Mouse (Mus musculus) 3134 (cell line): ENCODE measurements around the gene Card11.

ENCODE experiments used
- DNase-seq: peaks from one replicate; pipeline ENCODE4 v3.0.0-alpha.2; 2011; ENCODE audit warnings: low spot score; ENCODE audit not compliant: insufficient read length; ENCODE audit errors: extremely low read depth

Card11 gene

DNA sequence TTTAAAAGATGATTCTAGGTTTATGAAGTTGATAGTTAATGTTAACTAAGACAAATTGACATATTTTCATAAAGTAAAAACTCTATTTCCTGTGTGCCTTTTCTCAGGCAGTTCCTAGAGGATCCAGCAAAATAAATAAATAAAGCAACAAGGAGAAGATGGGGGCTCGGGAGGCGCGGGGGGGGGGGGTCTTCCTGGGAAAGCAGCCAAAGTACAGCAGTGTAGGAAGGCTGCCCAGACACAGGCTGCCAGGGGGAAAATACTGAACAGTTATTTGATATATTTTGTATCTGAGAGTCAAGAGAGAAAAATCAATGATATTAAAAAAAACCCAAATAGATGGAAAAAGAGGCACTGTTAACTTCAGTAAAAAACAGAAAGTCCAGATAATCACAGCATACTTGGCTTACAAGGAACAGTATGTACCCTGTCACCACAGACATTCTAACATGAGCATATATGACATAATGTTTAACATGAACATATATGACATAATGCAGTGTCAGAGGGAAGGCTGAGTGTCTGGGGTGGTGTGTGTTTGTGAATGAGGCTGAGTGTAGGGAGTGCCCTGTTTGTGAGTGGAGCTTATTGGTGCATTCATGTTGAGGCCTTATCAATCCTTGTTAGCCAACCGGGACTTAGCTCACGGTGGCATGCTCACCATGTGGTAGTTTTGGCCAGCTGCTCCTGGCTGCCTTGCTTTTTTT lies 68.7 kb downstream of the Card11 start:
- DNase-seq = no peak

DNA sequence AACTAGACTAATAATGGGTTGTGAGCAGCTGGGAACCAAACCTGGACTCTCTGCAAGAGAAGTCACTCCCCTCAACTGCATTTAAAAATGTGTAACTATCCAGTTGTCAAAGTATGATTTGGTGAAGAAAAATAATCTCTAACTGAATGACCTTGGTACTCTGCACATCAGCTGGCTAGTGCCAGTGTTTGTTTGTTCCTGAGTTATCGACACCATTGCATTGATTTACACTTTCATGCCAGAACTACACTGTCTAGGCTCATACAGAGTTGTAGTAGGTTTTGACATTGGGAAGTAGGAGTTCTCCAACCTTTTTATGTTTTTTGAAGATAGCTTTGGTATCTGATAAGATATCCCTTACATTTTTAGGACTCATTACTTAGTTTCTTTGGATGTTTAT lies 81.9 kb downstream of the Card11 start:
- DNase-seq = no peak

- DNase-seq = no peak
These were observed 82.6 kb downstream of the Card11 start for GRCm38 (mm10) chr5:140917807-140918206.

DNA sequence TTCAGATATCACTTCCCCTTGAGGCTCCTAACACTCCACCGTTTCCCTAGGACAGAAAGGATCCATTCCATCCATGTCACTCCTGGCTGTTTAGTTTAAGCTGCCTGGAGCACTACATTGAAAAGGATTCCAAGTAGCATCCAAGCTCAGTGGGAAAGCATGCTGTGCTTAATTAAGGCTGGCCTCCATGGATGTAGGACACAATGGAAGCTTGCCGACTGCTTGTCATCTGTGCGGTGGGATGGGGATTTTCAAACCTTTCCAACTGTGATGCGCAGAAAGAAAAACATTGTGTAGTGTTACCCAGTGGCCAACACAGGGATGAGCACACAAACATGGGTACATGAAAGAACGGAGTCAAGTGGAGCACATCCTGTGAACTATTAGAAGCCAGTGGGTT lies 89.5 kb downstream of the Card11 start:
- DNase-seq = no peak

DNA sequence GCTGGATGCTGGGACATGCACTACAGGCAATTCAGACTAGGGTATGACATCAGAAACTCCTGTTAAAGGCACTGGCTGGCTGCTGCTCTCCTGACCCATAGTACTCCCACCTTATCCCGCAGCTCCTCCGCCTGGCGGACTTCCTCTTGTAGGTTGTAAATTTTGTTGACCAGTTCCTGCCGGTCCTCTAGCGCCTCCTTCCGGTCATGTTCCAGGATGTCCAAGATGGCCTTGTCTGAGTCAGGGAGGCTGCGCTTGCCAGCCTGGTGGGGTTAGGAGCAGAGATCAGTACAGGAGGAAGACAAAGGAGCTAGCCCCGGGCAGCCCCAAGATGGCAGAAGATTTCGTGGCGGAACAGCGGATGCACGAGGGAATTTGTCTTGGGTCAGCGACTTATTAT lies 99.5 kb downstream of the Card11 start:
- no peak for DNase-seq

- DNase-seq = no peak
These were observed 109.3 kb downstream of the Card11 start for GRCm38 (mm10) chr5:140891080-140891479.

DNA sequence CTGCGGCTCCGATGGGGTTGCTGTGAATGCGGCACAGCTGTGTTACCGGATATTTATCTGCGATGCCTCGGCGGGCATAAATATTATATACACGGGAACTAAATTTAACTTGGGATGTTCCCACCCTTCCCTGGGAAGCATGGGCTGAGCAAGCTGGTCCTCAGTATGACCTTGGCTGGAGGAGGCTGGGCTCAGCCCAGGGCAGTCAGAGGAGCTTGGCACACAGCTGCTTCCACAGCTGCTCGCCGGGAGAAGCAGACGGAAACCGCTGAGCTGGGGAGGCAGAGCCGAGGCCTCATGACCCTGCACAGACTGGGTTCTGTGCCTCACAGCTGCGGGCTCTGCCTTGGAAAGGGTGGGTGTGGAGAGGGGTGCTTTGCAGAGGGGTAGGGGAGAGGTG lies 110.3 kb downstream of the Card11 start:
- no peak for DNase-seq

DNA sequence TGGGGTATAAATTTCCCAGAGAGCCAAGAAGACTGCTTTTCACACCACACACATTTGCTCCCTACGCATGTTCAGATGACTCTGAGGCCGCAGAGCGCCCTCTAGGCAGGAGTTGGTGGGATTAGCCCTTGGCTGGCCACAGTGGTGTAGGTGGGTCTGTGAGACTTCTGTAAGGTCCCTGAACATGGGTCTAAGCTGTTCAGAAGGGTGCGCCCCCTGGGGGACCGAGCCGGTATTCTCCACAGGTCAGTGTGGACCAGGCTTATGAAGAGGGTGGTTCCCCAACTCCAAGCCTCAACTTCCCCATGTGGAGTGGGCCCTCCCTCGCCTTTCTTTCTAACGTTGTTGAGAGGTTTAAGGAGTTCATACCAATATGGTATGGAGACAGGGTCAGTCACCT lies 110.8 kb downstream of the Card11 start:
- DNase-seq = no peak

DNA sequence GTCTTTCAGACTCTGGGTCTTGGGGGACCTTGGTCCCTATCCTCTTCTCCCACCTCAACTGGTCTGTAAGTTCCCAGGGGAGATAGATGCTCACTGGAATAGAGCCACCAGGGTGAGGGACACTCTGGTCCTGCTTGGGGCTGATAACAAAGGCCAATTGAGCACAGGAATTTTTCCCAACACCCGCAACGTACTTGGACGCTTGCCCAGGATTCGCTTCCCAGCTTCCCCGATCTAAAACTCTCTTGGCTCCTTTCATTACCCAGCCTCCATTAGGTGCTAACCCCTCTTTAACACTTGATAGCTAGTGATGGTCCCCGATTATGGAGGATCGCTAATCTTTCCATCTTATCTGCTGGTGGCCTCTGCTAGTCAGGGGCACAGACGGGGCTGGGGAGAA lies 112.5 kb downstream of the Card11 start:
- no peak for DNase-seq

DNA sequence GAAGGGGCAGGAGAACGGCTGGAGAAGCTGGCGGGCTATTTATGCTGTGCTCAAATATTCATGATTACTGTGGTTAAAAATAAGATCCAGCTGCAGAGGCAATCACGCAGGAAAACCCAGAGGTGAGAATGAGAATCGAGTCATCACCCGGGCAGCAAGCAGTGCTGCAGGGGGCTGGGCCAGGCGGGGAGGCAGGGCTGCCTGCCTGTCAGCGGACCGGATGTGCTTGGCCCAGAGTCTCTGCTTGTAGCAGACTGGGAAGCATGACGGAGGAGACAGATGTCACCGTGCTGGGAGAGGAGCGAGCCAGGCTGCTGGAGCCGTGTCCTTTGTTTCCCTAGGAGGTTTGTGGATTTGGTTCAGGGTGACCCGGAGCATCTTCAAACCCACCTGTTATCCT lies 115.4 kb downstream of the Card11 start:
- no peak for DNase-seq

DNA sequence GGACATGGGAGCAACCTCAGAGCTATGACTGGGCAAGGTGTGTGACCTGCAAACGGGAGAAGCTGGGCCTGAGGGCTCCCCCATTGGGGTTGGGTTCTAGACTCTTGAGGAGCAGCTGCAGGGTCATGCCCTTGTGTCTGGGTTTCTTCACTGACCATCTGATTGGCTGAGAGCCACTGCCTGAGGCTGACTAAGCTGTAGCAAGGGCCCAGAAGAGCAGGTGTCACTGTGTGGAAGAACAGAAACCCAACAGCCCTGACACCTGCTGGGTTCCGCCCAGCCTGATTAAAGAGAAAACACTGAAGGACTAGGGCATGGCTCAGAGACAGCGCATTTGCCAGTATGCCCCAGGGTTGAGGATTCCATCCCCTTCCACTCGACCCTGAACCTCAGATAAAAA lies 118.0 kb downstream of the Card11 start:
- no peak for DNase-seq

DNA sequence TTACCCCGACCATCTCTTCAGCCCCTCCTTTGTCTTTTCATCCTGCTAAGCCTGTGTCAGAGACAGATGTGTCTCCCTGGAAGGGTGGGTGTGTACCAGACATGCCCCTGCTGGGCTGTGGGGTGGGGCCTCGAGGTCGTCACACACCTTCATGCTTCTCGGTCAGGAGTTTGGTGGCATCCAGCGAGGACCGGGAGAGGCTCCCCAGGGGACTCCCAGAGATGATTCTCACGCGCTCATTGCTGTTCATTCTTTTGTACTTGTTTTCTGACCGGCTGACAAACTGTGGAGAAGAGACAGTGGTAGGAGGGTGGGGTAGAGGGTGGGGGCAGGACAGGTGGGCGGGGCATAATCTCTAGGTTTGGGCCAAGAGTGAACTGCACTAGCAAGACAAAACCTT lies 120.2 kb downstream of the Card11 start:
- no peak for DNase-seq

GRCm38 (mm10) chr5:140878644-140879043 lies 121.7 kb downstream of the Card11 start:
- no peak for DNase-seq

GRCm38 (mm10) chr5:140873736-140874307 lies 126.6 kb downstream of the Card11 start:
- no peak for DNase-seq

DNA sequence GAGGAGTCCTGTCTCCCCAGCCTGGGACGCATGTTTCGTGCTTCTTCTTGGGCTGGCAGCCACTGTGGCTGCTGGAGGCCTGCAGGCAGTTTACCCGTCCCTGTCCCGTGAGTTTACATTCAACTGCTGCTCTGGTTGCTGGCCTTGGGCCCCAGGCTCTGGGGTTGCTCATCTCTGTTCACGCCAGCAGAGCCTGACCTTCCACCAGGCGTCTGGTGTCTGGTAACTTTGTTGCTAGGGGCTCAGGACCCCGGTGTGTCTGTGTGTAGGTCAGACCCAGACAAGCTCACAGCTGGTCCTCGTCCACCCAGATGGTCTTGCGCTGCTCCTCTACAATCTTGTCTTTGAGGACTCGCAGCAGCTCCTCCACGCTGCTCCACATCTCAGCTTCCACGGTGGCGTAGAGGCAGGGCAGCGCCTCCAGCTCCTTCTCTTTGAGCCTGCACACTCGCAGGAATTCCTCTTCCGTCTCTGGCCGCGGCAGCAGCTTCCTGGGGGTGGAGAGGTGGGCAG lies 127.3 kb downstream of the Card11 start:
- DNase-seq = no peak

- DNase-seq = no peak
These were observed 127.8 kb downstream of the Card11 start for GRCm38 (mm10) chr5:140872532-140873038.

GRCm38 (mm10) chr5:140871241-140871640 lies 129.1 kb downstream of the Card11 start:
- no peak for DNase-seq

GRCm38 (mm10) chr5:140869034-140869433 lies 131.3 kb downstream of the Card11 start:
- no peak for DNase-seq

GRCm38 (mm10) chr5:140859730-140860129 lies 140.7 kb downstream of the Card11 start:
- DNase-seq = no peak

- no peak for DNase-seq
These were observed 142.0 kb downstream of the Card11 start for GRCm38 (mm10) chr5:140858335-140858734.

DNA sequence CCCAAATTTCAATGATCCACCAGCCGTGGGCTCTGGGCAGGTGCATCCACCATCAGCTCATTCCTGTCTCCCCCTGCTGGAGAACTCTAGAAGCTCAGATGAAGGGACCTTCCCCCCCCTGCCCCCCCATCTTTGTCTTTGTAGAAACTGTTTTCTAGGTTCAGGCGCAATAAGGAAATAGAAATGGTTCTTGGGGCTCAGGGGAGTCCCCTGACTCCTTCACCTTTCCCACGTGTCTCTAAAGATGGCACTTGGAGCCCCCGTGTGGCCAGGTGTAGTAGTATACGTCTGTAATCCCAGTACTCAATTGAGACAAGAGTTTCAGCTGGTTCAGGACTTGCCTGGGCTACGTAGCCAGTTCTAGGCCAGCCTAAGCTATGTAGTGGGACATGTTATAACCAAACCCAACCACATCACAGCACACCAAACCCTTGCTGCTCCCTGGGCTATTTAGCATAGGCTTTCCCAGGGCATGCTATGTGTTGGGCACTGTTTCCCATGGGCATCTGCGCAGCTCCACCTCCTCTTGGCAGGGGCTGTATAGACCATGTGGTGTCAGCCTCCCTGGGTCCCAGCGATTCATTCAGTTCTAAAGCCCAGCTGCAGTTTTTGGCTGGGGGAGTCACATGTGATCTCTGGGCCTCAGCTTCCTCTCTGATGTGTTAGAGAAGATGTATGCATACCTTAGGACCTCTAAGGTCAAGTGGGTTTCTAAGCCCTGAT lies 142.8 kb downstream of the Card11 start:
- DNase-seq = no peak
